Mouse (Mus musculus) retina, postnatal 1 day (tissue): Measurements from ENCODE around the gene Vmac.

Source experiments
- DNase-seq: peaks from one replicate; pipeline ENCODE4 v3.0.0-alpha.2; 2012

The Vmac gene

DNA sequence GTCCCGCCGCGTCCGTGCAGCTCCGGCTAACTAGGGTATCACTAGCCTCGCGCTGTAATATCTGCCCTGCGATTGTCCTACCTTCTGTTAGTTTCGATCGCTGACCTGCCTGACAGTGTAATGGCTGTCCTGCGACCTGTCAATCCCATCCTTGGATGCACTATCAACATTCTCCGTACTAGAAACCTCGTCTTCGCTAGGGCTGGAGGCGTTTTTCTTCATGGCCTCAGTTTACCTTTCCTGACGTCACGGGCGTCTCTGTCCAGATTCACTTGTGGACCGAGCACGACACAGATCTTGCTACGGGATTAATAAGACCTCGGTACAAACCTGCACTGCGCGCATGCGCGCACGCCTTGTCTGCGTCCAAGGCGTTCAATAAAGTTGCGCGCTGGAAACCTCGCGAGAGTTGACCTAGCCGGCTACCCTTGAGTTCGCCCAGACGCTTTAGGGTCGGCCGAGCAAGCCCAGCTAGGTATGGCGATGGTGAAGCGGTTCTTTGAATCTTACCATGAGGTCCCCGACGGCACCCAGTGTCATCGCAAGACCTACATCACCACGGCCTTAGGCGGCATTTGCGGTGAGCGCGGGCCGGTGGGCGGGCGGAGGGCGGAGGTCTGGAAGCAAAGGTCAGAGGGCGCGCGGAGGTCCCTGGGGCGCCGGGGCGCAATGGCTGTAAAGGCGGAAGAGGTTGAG, at the start of gene Vmac, which contains the start of gene Ndufa11:
Gene Vmac, minus strand, starts transcription at position 660 of the 696 bp plus-strand sequence.
Gene Ndufa11, plus strand, starts transcription at position 405 of the 696 bp plus-strand sequence.
- DNase-seq, result peak; percentile 98

DNA sequence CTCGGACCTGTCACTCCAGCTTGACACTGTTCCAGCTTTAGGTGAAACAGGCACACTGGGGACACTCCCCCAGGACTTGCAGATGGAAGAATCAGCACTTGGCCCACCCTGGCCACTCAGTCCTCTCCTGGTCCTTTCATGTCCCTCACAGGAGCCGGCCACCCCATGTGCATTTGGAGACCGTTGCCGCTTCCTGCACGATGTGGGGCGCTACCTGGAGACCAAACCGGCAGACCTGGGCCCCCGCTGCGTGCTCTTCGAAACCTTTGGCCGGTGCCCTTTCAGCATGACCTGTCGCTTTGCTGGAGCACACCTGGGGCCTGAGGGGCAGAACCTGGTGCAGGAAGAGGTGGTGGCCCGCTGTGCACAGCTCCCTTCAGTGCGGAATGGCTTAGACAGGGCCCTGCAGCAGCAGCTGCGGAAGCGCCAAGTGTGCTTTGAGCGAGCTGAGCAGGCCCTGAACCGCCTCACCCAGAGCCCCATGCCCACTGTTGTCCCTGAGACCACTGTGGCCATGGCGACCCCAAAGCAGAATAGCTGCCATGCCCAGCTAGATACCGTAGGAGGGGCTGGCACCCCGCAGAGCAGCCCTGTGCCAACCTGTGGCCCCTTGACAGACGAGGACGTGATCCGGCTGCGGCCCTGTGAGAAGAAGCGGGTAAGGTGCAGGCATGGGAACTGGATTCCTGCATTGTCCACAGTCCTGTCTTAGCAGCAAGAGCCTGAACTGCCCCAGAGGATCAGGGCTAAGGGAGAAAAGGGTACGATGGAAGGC, 49.0 kb upstream of the Vmac start:
- no peak for DNase-seq

DNA sequence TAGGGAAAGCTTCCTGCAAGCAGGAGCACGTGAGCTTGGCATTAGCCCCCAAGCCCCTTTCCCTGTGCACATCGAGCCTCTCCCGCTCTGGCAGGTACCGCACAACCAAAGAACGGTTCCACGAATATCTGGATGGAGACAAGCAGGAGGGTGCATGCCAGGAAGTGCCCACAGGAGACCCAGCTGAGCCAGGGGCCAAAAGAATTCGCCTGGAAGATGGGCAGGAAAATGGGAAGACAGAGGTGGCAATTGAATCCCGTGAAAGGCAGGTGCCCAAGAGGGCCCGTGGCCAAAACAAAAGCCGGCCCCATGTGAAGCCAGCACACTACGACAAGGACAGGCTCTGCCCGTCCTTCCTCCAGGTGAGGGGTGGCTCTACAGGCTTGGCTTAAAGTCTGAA, 47.6 kb upstream of the Vmac start:
- DNase-seq, result no peak

DNA sequence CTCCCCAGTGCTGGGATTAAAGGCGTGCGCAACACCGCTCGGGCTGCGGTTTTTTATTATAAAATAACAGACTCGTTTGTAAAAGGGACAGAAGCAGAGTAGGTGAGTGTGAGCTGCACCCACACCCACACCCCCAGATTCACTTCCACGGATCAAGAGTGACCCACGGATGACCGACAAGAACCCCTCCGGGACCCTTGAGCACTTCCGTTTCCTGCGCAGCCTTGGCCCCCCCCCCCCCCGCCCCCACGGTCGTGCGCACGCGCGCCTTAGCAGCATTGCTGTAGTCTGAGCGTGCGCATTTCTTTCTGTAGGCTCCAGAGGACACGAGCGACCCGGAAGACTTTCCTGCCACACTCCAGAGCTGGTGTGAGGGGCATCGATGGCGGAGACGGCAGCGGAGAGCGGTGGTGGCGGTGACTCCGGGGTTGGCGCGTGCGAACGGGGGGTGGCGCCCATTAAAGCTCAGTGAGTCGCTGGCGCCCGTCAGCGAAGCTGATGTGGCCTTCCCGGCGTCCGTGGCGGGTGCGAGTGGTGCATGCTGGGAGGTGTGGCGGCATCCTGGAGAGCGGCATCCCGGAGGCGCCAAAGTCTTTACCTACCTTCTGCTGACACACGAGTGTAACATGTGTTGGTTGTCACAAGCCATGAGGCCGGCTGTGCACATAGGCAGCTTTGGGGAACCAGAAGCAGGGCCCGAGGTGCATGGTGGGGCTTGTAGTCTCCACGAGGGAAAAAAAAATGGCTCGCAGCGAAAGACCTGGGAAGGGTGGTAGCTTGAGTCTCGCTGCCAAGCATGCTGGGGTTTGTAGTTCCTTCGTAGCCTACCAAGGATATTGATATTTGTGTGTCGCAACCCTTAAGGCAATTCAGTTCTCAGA, 46.9 kb upstream of the Vmac start, which contains the start of gene Dus3l:
Gene Dus3l, plus strand, starts transcription at position 284 of the 881 bp plus-strand sequence.
- peak; percentile 94 for DNase-seq

DNA sequence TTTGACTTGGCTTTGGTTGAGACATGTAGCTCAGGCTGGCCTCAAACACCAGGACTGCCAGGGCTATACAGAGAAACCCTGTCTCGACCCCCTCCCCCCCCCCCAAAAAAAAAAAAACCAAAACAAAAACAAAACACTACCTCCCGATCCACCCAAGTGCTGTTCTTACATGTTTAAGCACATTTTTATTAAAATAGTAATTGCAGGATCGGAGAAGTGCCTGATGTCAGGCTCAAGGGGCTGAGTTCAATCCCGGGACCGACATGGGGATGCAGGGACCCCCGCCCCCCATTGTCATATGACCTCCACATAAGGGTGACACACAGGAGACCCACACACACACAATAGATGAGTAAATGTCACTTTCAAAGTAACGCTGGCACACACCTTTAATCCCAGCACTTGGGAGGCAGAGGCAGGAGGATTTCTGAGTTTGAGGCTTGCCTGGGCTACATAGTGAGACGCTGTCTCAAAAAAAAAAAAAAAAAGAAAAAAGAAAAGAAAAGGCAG, 46.0 kb upstream of the Vmac start:
- no peak for DNase-seq

DNA sequence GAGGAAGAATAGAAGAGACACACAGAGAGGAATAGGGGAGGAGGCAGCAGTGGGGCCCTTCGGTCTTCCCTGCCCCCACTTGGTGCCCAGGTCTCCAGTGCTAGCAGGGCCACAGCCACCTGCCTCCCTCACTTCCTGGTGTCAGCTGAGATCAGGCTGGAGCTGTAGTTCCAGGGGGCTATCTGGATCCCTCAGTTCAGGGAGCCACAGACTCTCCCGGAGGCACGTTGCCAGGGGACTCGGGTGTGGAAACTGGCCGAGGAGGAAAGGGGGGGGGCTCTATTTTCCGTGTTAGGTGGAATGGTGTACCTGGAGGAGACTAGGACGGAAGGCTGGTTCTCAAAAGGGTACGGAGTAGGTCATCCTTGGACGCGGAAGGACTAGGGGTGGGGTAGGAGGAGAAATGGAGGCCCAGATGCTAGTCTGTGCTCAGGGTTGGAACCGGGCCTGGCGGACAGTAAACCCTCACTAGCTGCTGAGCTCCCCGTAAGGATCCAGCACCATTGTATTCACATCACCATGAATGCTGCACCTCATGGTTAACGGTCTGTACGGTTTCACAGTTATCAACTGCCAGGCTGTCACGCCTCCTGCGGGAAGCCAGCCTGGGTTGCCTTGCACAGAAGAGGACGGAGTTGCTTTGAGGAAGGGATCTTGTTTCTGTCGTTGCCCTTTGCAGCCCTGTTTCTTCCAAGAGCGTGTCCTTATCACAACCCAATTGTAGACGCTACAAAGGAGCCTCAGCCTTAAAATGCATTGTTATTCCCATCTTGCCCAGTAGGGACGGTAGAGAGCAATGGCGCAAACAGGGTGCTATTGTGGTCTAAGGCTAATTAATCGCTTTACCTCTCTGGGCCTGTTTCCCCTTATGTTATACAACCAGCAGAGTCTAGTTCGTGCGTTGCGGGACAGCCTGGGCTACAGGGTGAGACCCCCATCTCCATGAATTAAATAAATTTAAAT, 45.2 kb upstream of the Vmac start:
- peak; percentile 80 for DNase-seq

DNA sequence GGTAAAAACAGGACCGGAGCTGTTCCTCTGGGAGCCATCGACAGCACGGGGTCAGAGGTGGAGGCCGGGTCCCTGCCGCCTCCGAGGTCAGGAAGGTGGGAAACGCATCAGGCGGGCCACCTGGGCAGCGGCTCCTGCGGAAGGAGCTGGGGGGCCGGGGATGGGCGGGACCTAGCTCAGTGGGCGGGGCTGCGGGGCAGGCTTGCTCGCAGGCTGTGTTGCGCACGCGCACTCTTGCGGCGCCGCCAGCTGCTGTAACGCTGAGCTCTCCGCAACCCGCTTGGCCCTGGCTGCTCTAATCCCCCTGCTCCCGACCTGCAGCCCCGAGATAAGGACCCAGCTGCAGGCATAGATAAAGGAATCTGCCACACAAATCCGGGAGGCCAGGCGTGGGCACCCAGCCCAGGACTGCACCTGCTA, 44.2 kb upstream of the Vmac start:
- peak; percentile 94 for DNase-seq

DNA sequence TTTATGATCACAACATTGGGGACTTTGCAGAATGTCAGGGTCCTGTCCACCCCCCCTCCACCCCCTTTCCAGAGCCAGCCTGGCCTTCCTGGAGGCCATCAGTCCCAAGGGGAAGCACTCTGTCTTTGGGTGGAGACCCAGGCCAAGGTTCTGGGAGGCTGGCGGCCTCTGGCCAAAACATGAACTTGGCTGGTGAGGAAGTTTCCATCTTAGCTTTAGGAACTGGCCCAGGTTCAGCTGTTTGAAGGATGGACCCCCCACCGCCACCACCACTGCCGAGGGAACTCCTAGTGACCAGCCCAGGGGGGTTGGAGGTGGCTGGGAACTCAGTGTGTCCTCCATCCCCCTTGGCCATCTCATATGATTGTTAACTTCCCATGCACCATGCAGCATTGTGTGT, 43.3 kb upstream of the Vmac start:
- DNase-seq, result no peak

DNA sequence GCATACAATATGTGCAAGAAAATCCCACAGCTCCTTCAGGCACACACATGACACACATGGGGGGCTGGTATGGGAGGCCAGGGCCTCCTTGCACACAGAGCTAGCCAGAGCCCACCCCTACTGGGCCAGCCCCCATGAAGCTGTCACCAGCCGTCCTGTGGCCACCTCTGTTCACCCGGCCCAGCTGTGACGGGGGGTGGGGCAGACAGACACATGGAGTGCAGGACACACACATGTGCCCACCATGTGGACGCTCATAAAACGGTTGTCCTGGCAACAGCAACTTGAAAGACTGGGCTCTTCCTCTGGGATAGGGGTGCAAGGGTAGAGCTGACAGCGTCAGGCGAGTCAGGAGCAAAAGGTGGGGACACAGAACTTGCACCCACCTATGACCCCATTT, 41.4 kb upstream of the Vmac start:
- no peak for DNase-seq

DNA sequence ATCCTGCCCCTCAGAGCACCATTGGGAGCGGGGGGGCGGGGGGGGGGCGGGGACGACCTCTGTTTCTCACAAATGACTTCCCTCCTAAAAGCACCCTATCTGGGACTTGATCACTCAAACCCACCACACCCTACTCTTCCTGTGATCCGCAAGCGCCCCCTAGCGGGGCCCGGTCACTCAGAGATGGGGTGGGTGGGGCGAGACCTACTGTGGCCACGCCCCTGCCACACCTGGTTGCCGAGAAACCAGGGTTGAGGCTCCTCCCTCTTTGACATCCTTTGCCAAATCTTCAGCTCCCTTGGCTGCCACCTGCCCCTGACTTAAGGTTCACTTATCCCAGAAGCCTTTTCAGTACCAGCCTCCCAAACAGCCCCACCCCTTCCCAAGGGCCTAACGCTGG, 40.3 kb upstream of the Vmac start:
- DNase-seq, result peak; percentile 61

DNA sequence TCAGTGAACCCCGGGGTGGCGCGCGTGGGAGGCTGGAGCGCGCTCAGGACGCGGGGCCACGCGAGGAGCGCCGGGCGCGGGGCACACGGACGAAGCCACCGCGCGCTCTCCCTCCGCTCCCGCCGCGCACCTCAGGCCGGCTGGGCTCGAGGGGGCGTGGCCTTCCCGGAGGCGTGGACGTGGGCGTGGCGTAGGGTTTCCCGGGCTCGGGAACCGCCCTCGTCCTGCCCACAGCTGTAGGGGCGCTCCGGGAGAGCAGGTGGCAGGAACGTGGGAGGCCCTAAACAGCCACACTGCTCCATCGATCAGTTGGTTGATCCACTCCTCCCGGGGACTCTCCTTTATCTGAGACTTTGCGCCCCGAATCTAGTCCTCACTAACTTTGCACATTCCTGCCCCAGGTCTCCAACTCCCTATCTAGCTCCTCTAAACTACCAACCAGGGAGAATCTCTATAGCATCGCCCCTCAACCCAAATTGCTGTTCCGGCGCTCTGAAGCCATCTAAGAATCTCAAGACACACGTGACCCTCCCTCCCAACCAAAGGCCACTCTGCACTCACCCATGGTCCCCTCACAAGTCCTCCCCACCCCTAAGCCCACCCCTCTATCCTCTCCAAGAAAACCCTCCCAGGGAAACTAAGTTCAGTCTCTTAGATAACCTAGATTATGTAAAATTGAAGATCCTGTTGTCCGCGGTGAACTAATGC, 39.7 kb upstream of the Vmac start, which contains the start of gene Nrtn:
Gene Nrtn, minus strand, starts transcription at position 115 of the 708 bp plus-strand sequence.
- peak; percentile 89 for DNase-seq

DNA sequence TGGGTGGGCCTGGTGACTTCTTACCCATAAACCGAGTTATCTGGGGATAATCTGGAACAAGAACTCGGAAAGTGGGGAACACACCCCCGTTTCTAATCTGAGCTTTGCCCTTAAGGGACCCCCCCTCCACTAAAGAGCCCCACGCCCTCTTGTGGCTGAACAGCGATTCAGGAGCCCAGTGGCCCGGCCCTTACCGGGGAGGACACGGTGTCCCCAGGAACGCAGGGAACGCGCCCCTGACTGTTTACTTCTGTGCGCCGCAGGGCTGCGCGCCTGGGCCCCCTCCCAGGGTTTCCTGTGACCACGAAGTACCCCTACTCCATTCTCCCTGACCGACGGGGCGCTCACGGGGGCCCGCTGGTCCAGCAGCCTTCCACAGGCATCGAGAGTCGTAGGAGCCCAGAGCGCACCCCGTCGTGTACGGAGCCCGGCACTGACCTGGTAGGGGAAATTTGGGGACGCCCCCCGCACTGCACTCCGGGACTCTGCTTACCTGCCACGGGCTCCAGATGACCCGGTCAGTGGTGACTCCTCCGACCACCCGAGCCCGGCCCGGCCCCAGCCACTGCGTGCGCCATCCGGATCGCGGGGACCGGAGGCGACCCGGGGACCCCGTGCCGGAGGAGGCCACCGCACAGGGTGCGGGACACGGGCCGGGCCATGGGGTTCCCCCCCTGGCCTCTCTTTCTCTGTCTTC, 39.0 kb upstream of the Vmac start:
- peak; percentile 51 for DNase-seq

DNA sequence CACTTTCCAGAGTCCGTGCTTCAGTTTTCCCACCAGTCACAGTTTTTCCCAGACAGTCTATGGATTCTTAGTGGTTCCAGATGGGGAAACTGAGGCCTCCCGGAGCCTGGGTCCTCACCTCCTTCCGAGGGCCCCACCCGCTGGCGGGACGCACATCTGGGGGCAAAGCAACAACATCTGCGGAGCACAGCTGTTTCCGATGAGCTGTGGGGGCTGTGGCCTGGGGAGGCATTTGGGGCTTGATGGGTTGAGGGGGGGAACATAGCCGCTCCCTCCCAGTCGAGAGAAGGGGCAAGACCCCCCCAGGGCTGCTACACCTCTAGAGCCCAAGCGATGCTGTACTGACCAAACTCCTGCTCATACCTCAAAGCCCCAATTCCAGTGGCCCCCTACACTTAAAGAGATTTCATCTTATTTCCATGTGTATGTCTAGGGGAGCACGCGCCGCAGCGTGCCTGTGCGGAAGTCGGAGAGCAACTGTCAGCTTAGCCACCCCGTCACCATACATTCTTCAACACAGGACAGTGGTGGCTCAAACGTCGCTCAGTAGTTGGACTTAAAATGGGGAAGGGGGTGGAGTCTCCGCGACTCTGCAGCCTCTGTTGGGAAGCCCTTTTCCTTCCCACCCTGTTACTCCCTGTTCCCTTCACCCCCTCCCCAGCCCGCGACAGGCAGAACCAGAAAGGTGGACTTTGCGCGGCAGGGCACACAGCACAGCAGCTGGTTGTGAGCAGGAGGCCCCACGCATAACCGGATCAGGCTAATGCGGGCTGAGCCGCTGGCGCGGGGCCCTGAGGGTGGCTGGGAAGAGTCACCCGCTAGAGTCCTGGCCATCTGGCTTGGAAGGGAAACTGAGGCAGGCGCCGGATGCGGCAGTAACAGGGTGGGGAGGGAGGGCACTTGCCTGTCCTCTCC, 36.7 kb upstream of the Vmac start:
- DNase-seq, result peak; percentile 55

DNA sequence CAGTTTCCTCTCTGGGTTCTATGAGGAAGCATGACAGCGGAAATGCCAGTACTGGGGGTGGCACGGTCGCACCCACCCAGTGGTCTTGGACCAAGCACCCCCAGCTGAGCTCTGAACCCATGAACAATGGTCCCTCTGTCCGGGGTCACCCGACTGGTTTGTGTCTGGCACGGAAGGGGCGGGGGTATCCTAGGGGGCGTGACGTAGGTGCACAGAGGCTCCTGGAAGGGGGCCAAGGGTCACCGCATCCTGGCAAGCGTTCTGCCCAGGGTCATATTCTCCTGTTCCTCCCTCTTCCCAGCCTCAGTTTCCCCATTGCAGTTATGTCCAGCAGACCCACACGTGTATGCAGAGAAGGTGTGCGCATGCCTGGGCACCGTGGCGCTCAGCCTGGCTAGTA, 35.6 kb upstream of the Vmac start:
- DNase-seq, result peak; percentile 53

DNA sequence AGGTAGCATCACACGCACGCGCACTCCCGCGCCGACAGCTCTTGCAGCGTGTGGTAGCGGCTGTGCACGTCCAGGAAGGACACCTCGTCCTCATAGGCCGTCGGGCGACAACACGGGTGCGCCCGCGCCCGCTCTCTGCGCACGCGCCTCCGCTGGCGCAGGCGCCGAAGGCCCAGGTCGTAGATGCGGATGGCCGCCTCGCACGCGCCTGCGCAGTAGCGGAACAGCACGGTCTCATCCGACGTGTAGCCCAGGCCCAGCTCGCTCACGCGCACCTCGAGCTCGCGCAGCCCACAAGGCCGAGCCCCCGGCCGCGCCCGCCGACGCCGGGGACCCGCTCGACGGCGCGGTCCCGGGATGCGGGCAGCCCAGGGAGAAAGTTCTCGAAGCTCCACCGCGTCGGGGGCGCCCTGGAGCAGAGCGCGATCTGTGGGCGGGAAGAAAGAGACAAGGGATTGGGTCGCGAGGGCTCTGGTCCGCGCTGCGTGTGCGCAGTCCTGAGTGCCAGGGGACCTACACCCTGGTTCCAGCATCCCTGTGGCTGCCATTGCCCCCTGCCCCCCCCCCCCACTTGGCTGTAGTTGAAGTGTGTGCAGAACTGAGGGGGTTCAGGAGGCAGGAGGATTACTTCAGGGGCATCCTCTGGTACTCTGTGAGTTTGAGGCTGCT, 33.7 kb upstream of the Vmac start:
- peak; percentile 83 for DNase-seq

DNA sequence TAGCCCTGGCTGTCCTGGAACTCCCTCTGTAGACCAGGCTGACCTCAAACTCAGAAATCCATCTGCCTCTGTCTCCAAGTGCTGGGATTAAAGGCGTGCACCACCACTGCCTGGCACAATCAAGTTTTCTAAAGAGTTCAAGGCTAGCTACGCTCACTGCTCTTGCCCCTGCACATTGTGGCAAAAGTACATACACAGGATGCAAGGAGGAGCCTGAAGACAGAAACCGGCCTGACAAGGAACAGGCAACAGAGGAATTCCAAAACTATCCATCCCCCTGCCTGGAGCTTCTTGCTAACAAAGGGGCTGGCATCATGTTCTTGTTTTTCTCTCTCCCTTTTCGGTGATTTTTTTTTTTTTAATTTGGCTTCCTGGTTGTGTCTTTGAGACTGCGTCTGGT, 26.4 kb upstream of the Vmac start:
- DNase-seq, result no peak

DNA sequence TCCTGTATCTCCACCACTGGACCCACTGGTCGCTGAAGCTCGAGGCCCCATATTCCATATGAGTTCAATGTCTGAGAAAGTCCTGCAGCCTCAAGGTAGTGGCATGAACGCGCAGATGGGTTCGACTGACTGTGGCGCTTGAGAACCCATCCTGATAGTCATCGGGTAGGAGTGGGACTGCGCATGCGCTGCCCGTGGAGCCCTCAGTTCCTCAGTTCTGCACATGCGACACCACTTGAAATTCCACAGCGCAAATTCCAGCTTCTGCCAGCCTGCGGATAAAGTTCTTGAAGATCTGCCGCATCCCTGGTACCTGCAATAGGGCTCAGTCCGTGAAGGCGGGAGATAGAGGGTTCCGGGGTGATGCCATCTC, 23.0 kb upstream of the Vmac start:
- no peak for DNase-seq

DNA sequence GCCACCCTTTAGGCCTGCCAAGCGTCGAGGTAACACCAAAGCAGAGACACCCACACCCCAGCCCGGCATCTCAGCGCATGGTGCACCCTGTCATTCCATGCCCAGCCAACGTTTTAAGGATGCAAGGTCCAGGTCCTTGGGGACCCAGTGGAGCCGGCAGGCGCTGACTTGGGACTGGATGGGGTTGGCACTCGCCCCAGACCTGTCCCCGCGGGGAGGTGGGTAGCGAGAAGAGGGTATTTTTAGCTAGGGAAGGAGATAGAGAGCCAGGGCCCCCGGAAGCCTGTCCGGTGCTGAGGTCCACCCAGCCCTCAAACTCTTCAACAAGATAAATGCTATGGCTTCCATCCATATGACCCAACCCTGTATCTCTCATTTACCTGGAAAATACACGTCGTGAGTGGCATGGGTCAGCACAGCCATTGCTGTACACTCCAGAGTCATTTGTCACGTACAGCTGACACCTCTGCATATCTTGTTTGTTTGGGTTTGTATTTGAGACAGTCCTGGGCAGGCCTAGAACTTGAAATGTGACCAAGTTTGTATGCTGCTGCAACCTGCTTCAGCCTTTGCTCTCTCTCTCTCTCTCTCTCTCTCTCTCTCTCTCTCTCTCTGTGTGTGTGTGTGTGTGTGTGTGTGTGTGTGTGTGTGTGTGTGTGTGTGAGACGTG, 22.4 kb upstream of the Vmac start:
- no peak for DNase-seq
